Mouse (Mus musculus) forebrain, embryonic 11.5 days (tissue): ENCODE measurements around the gene Gucy2c. TPM values are rescaled to one million over a fixed set of nuclear protein-coding genes. Genes with fewer than 3 reads are reported as not detected.
"Not testable (repeated sequence)": the region's sequence is repeated elsewhere in the genome, so short reads cannot be mapped to it uniquely, and the experiment has no call there.

Source experiments
- ATAC-seq: fragments of 200-750 bp; cut with Nextera tagmentation; replicated peaks from 2 replicates; pipeline ENCODE4 v1.8.0; 2017; ENCODE audit warnings: moderate TSS enrichment; ENCODE audit not compliant: low FRiP score
- DNase-seq: peaks from one replicate; pipeline ENCODE4 v3.0.0-alpha.2; 2017; ENCODE audit warnings: low spot score
- H3K27ac ChIP-seq: fragments of 300-500 bp; sonication (generic); 2 replicates; pipeline ENCODE4 v1.5.1; 2014; ENCODE audit warnings: low read depth, low read length
- H3K27me3 ChIP-seq: fragments of 300-500 bp; sonication (generic); 2 replicates; pipeline ENCODE4 v1.6.1; 2014; ENCODE audit warnings: mild to moderate bottlenecking, low read length, mixed read lengths; ENCODE audit not compliant: control insufficient read depth, insufficient read depth
- H3K36me3 ChIP-seq: fragments of 300-500 bp; sonication (generic); 2 replicates; pipeline ENCODE4 v1.6.1; 2014; ENCODE audit warnings: mild to moderate bottlenecking, low read length, moderate library complexity, mixed read lengths; ENCODE audit not compliant: control insufficient read depth, insufficient read depth
- H3K4me1 ChIP-seq: fragments of 300-500 bp; sonication (generic); replicated peaks from 2 replicates; pipeline ENCODE4 v1.6.1; 2014; ENCODE audit warnings: low read length, mixed read lengths; ENCODE audit not compliant: control insufficient read depth, insufficient read depth
- H3K4me2 ChIP-seq: fragments of 300-500 bp; sonication (generic); 2 replicates; pipeline ENCODE4 v1.6.1; 2014; ENCODE audit warnings: low read depth, mild to moderate bottlenecking, low read length, moderate library complexity, mixed read lengths; ENCODE audit not compliant: severe bottlenecking
- H3K4me3 ChIP-seq: fragments of 300-500 bp; sonication (generic); 2 replicates; pipeline ENCODE4 v1.5.1; 2014; ENCODE audit warnings: low read depth, low read length
- H3K9ac ChIP-seq: fragments of 300-500 bp; sonication (generic); 2 replicates; pipeline ENCODE4 v1.6.1; 2014; ENCODE audit warnings: low read length
- H3K9me3 ChIP-seq: fragments of 300-500 bp; sonication (generic); 2 replicates; pipeline ENCODE4 v1.6.1; 2016; ENCODE audit warnings: low read length, mixed read lengths; ENCODE audit not compliant: control insufficient read depth
- WGBS: fragments of 180-500 bp; shearing (Covaris S2); extraction: QIAGEN DNeasy Blood & Tissue Kit; methylation state at CpG from one replicate; pipeline ENCODE4 v1.1.7; 2014; 5-methylcytosine and 5-hydroxymethylcytosine counted together
- polyA plus RNA-seq: library from polyadenylated mRNA; unstranded; fragments of >200 nt; fragmentation: Nextera tagmentation; extraction: Ambion mirVana; gene quantifications from 2 replicates; pipeline ENCODE4 v1.2.1, GENCODE M21; 2014

Gene Gucy2c
- polyA plus RNA-seq, 1 experiment from 2014 or later = not detected

GRCm38 (mm10) chr6:136797874-136798693 lies 16.5 kb upstream of the Gucy2c start:
- not testable (repeated sequence) for H3K27ac ChIP-seq, H3K9me3 ChIP-seq, H3K9ac ChIP-seq, ATAC-seq, H3K27me3 ChIP-seq, DNase-seq, H3K4me1 ChIP-seq, H3K36me3 ChIP-seq, H3K4me3 ChIP-seq, H3K4me2 ChIP-seq
- WGBS = 90% methylated on average over 3 of the region's 3 CpGs

GRCm38 (mm10) chr6:136795850-136796249 lies 14.3 kb upstream of the Gucy2c start:
- no peak overlapping the region for H3K4me3 ChIP-seq
- ATAC-seq (no peak), DNase-seq (no peak)
- H3K9me3 ChIP-seq = no peaks in the 10 kb centered on the region
- no peak overlapping the region for H3K9ac ChIP-seq
- no peaks in the 10 kb centered on the region; the same call in 1 of the 2 replicates for H3K27me3 ChIP-seq
- WGBS = 60% methylated on average over 6 of the region's 6 CpGs
- no peaks in the 10 kb centered on the region for H3K36me3 ChIP-seq
- no peak overlapping the region for H3K4me2 ChIP-seq
- H3K4me1 ChIP-seq = peaks cover 3% of the 10 kb centered on the region; the same call in 1 of the 2 replicates
- H3K27ac ChIP-seq = no peak overlapping the region

- 68% methylated on average over 1 of the region's 1 CpGs for WGBS
- no peak for ATAC-seq
Observed at GRCm38 (mm10) chr6:136795110-136795509, 13.5 kb upstream of the Gucy2c start.

GRCm38 (mm10) chr6:136793831-136794525 lies 12.4 kb upstream of the Gucy2c start:
- H3K9me3 ChIP-seq = no peaks in the 10 kb centered on the region
- peak; percentile 49; the same call in 1 of the 2 replicates for ATAC-seq
- H3K27me3 ChIP-seq = no peaks in the 10 kb centered on the region; the same call in 1 of the 2 replicates
- H3K27ac ChIP-seq = no peak overlapping the region
- H3K9ac ChIP-seq = peak overlapping the region; percentile 41
- peak overlapping the region; percentile 63 for H3K4me2 ChIP-seq
- WGBS = under 1% methylated on average over 24 of the region's 24 CpGs
- H3K4me1 ChIP-seq = peaks cover 3% of the 10 kb centered on the region; the same call in 1 of the 2 replicates
- no peaks in the 10 kb centered on the region for H3K36me3 ChIP-seq
- peak overlapping the region; percentile 28 for H3K4me3 ChIP-seq
- DNase-seq = no peak

More at GRCm38 (mm10) chr6:136795110-136795509, 13.5 kb upstream of the Gucy2c start:
- H3K27me3 ChIP-seq = no peaks in the 10 kb centered on the region; the same call in 1 of the 2 replicates
- no peaks in the 10 kb centered on the region for H3K36me3 ChIP-seq
- H3K9ac ChIP-seq = no peak overlapping the region
- no peak overlapping the region for H3K4me3 ChIP-seq
- no peaks in the 10 kb centered on the region for H3K9me3 ChIP-seq
- no peak overlapping the region for H3K27ac ChIP-seq
- no peak overlapping the region for H3K4me2 ChIP-seq
- no peak for DNase-seq
- peaks cover 3% of the 10 kb centered on the region; the same call in 1 of the 2 replicates for H3K4me1 ChIP-seq

GRCm38 (mm10) chr6:136792884-136793758 lies 11.6 kb upstream of the Gucy2c start:
- Histone ChIP-seq H3K9ac (peak overlapping the region; percentile 41), H3K27ac (no peak overlapping the region), H3K4me1 (peaks cover 3% of the 10 kb centered on the region; the same call in 1 of the 2 replicates), H3K4me3 (peak overlapping the region; percentile 28), H3K4me2 (peak overlapping the region; percentile 63), H3K27me3 (no peaks in the 10 kb centered on the region; the same call in 1 of the 2 replicates), H3K9me3 (no peaks in the 10 kb centered on the region), H3K36me3 (no peaks in the 10 kb centered on the region)
- 31% methylated on average over 16 of the region's 16 CpGs for WGBS
- no peak for DNase-seq
- ATAC-seq = peak; percentile 34; the same call in 1 of the 2 replicates

- no peak for DNase-seq
- Histone ChIP-seq H3K4me2 (no peak overlapping the region), H3K4me1 (peaks cover 3% of the 10 kb centered on the region; the same call in 1 of the 2 replicates), H3K27ac (no peak overlapping the region), H3K9me3 (no peaks in the 10 kb centered on the region), H3K4me3 (no peak overlapping the region), H3K27me3 (no peaks in the 10 kb centered on the region; the same call in 1 of the 2 replicates), H3K36me3 (no peaks in the 10 kb centered on the region), H3K9ac (no peak overlapping the region)
- 80% methylated on average over 5 of the region's 5 CpGs for WGBS
- no peak for ATAC-seq
Observed at GRCm38 (mm10) chr6:136789391-136789971, 7.9 kb upstream of the Gucy2c start.

GRCm38 (mm10) chr6:136782761-136783160 lies 1.2 kb upstream of the Gucy2c start:
- no peaks in the 10 kb centered on the region for H3K4me1 ChIP-seq
- no peak for DNase-seq
- no peaks in the 10 kb centered on the region for H3K27me3 ChIP-seq
- 84% methylated on average over 9 of the region's 9 CpGs for WGBS
- no peaks in the 10 kb centered on the region for H3K9me3 ChIP-seq
- H3K27ac ChIP-seq = no peak overlapping the region
- ATAC-seq = no peak
- no peaks in the 10 kb centered on the region for H3K36me3 ChIP-seq
- H3K4me3 ChIP-seq = no peak overlapping the region
- no peak overlapping the region for H3K9ac ChIP-seq
- no peak overlapping the region for H3K4me2 ChIP-seq

- Histone ChIP-seq H3K36me3 (no peaks in the 10 kb centered on the region), H3K4me2 (no peak overlapping the region), H3K9me3 (no peaks in the 10 kb centered on the region), H3K27ac (no peak overlapping the region), H3K27me3 (no peaks in the 10 kb centered on the region), H3K9ac (no peak overlapping the region), H3K4me1 (no peaks in the 10 kb centered on the region), H3K4me3 (no peak overlapping the region)
- WGBS = 82% methylated on average over 12 of the region's 12 CpGs
- ATAC-seq (no peak), DNase-seq (no peak)
Observed at GRCm38 (mm10) chr6:136782146-136782545, 581 bp upstream of the Gucy2c start.
